Mouse (Mus musculus): ENCODE data around the gene Setd5.

DNA sequence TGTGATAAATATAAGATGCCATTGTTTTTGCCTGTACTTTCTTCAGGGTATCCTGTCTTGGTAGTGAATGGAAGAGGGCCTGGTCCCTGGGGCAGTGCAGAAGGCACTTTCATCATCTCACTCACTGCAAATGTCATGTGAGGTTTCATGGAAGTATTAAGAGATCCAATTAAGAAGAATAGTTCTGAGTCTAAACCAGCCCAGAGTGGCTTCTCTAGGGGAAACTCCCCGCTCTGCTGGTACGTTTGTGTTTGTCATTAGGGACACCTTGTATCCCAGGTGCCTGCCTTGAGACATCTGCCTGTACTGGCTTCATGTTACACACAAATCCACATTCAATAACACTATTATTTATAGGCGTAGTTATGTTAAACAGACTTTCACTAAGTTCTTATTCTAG, 32.2 kb downstream of the Setd5 start:
- TF ChIP-seq POLR2A (IDR thresholded peaks at IDR 0.05; ENCODE audit: low read depth, low read length) (no peak), CTCF (conservative IDR thresholded peaks at IDR 0.05; ENCODE audit: insufficient read depth, insufficient read length, low read depth, low read length) (no peak)

All from kidney, adult 2 months (tissue).